Mouse (Mus musculus) liver, embryonic 11.5 days (tissue): ENCODE measurements around the gene Gpr108. TPM values are rescaled to one million over a fixed set of nuclear protein-coding genes. Genes with fewer than 3 reads are reported as not detected.

Experiments
- ATAC-seq: fragments of 200-750 bp; cut with Nextera tagmentation; replicated peaks from 2 replicates; pipeline ENCODE4 v1.8.0; 2017; ENCODE audit warnings: moderate number of reproducible peaks, mild to moderate bottlenecking, moderate TSS enrichment, moderate library complexity; ENCODE audit not compliant: low FRiP score
- DNase-seq: peaks from one replicate; pipeline ENCODE4 v3.0.0-alpha.2; 2017; ENCODE audit warnings: low spot score
- H3K27ac ChIP-seq: fragments of 300-500 bp; sonication (generic); 2 replicates; pipeline ENCODE4 v1.5.1; 2014; ENCODE audit warnings: mild to moderate bottlenecking, low read depth, low read length, control low read depth
- H3K27me3 ChIP-seq: fragments of 300-500 bp; sonication (generic); replicated peaks from 2 replicates; pipeline ENCODE4 v1.6.1; 2014; ENCODE audit warnings: low read length, mixed read lengths; ENCODE audit not compliant: control insufficient read depth, insufficient read depth
- H3K36me3 ChIP-seq: fragments of 300-500 bp; sonication (generic); 2 replicates; pipeline ENCODE4 v1.6.1; 2014; ENCODE audit warnings: mild to moderate bottlenecking, low read length, moderate library complexity, mixed read lengths; ENCODE audit not compliant: control insufficient read depth, insufficient read depth
- H3K4me1 ChIP-seq: fragments of 300-500 bp; sonication (generic); replicated peaks from 2 replicates; pipeline ENCODE4 v1.6.1; 2014; ENCODE audit warnings: low read length, mixed read lengths; ENCODE audit not compliant: control insufficient read depth, insufficient read depth
- H3K4me2 ChIP-seq: fragments of 300-500 bp; sonication (generic); 2 replicates; pipeline ENCODE4 v1.6.1; 2014; ENCODE audit warnings: mild to moderate bottlenecking, control low read depth, moderate library complexity
- H3K4me3 ChIP-seq: fragments of 300-500 bp; sonication (generic); 2 replicates; pipeline ENCODE4 v1.5.1; 2014; ENCODE audit warnings: low read depth, low read length, control low read depth
- H3K9ac ChIP-seq: fragments of 300-500 bp; sonication (generic); 2 replicates; pipeline ENCODE4 v1.6.1; 2014; ENCODE audit warnings: low read depth, low read length, control low read depth
- H3K9me3 ChIP-seq: fragments of 300-500 bp; sonication (generic); 2 replicates; pipeline ENCODE4 v1.6.1; 2016; ENCODE audit warnings: low read length, inconsistent platforms, mixed read lengths; ENCODE audit not compliant: control insufficient read depth
- WGBS: fragments of 180-500 bp; shearing (Covaris S2); extraction: QIAGEN DNeasy Blood & Tissue Kit; methylation state at CpG from one replicate; pipeline ENCODE4 v1.1.7; 2014; 5-methylcytosine and 5-hydroxymethylcytosine counted together
- polyA plus RNA-seq: library from polyadenylated mRNA; unstranded; fragments of >200 nt; fragmentation: Nextera tagmentation; extraction: Ambion mirVana; gene quantifications from 2 replicates; pipeline ENCODE4 v1.2.1, GENCODE M21; 2014

Gene Gpr108
- polyA plus RNA-seq, 1 experiment from 2014 or later, result 30.7 TPM

GRCm38 (mm10) chr17:57276634-57277121 lies 28.4 kb upstream of the Gpr108 start:
- peaks cover 23% of the 10 kb centered on the region for H3K27me3 ChIP-seq
- peak; percentile 59 for ATAC-seq
- under 1% methylated on average over 20 of the region's 20 CpGs for WGBS

GRCm38 (mm10) chr17:57275997-57276351 lies 27.7 kb upstream of the Gpr108 start:
- H3K4me3 ChIP-seq, result peak overlapping the region; percentile 51
- peak overlapping the region; percentile 89 for H3K4me2 ChIP-seq
- ATAC-seq, result no peak
- H3K27me3 ChIP-seq, result peaks cover 23% of the 10 kb centered on the region
- peaks cover 10% of the 10 kb centered on the region for H3K4me1 ChIP-seq
- H3K27ac ChIP-seq, result no peak overlapping the region
- H3K9me3 ChIP-seq, result no peaks in the 10 kb centered on the region
- WGBS, result 4% methylated on average over 13 of the region's 13 CpGs
- no peak for DNase-seq
- H3K36me3 ChIP-seq, result no peaks in the 10 kb centered on the region
- no peak overlapping the region for H3K9ac ChIP-seq

More at GRCm38 (mm10) chr17:57276634-57277121, 28.4 kb upstream of the Gpr108 start:
- H3K36me3 ChIP-seq, result no peaks in the 10 kb centered on the region
- peak; percentile 71 for DNase-seq
- peak overlapping the region; percentile 89 for H3K4me2 ChIP-seq
- no peaks in the 10 kb centered on the region for H3K9me3 ChIP-seq
- H3K4me1 ChIP-seq, result peaks cover 10% of the 10 kb centered on the region
- H3K9ac ChIP-seq, result peak overlapping the region; percentile 7; the same call in 1 of the 2 replicates
- no peak overlapping the region for H3K27ac ChIP-seq
- peak overlapping the region; percentile 51 for H3K4me3 ChIP-seq

GRCm38 (mm10) chr17:57275111-57275996 lies 27.1 kb upstream of the Gpr108 start:
- H3K27me3 ChIP-seq, result peaks cover 23% of the 10 kb centered on the region

GRCm38 (mm10) chr17:57274686-57275085 lies 26.4 kb upstream of the Gpr108 start:
- H3K27ac ChIP-seq, result no peak overlapping the region
- WGBS, result 6% methylated on average over 15 of the region's 15 CpGs
- ATAC-seq (no peak), DNase-seq (no peak)
- H3K36me3 ChIP-seq, result no peaks in the 10 kb centered on the region
- H3K4me1 ChIP-seq, result peaks cover 10% of the 10 kb centered on the region
- H3K9ac ChIP-seq, result peak overlapping the region; percentile 10; the same call in 1 of the 2 replicates
- no peaks in the 10 kb centered on the region for H3K9me3 ChIP-seq
- H3K27me3 ChIP-seq, result peaks cover 23% of the 10 kb centered on the region
- peak overlapping the region; percentile 89 for H3K4me2 ChIP-seq
- H3K4me3 ChIP-seq, result peak overlapping the region; percentile 51

More at GRCm38 (mm10) chr17:57275111-57275996, 27.1 kb upstream of the Gpr108 start:
- Histone ChIP-seq H3K36me3 (no peaks in the 10 kb centered on the region), H3K9me3 (no peaks in the 10 kb centered on the region), H3K4me1 (peaks cover 10% of the 10 kb centered on the region), H3K4me3 (peak overlapping the region; percentile 51), H3K27ac (no peak overlapping the region), H3K4me2 (peak overlapping the region; percentile 89), H3K9ac (peak overlapping the region; percentile 34; the same call in 1 of the 2 replicates)
- WGBS, result 1% methylated on average over 53 of the region's 53 CpGs
- ATAC-seq (peak; percentile 79), DNase-seq (peak; percentile 78)

- H3K27me3 ChIP-seq, result peaks cover 23% of the 10 kb centered on the region
Measured at GRCm38 (mm10) chr17:57273846-57274245, 25.6 kb upstream of the Gpr108 start.

GRCm38 (mm10) chr17:57271301-57271700 lies 23.1 kb upstream of the Gpr108 start:
- Histone ChIP-seq H3K27me3 (peaks cover 23% of the 10 kb centered on the region), H3K4me3 (no peak overlapping the region)
- 71% methylated on average over 8 of the region's 9 CpGs for WGBS

More at GRCm38 (mm10) chr17:57273846-57274245, 25.6 kb upstream of the Gpr108 start:
- Histone ChIP-seq H3K36me3 (no peaks in the 10 kb centered on the region), H3K4me1 (peaks cover 10% of the 10 kb centered on the region), H3K9ac (no peak overlapping the region), H3K27ac (no peak overlapping the region), H3K9me3 (no peaks in the 10 kb centered on the region), H3K4me3 (no peak overlapping the region), H3K4me2 (no peak overlapping the region)
- no peak for ATAC-seq
- 28% methylated on average over 7 of the region's 7 CpGs for WGBS
- DNase-seq, result no peak

GRCm38 (mm10) chr17:57267556-57268126 lies 19.4 kb upstream of the Gpr108 start:
- Histone ChIP-seq H3K4me1 (peaks cover 10% of the 10 kb centered on the region), H3K36me3 (peaks cover 3% of the 10 kb centered on the region; the same call in 1 of the 2 replicates), H3K9me3 (no peaks in the 10 kb centered on the region), H3K27ac (no peak overlapping the region), H3K4me2 (no peak overlapping the region), H3K27me3 (no peaks in the 10 kb centered on the region), H3K9ac (no peak overlapping the region), H3K4me3 (no peak overlapping the region)
- WGBS, result 79% methylated on average over 6 of the region's 6 CpGs
- no peak for DNase-seq
- no peak for ATAC-seq

More at GRCm38 (mm10) chr17:57271301-57271700, 23.1 kb upstream of the Gpr108 start:
- Histone ChIP-seq H3K27ac (no peak overlapping the region), H3K4me2 (no peak overlapping the region), H3K9ac (no peak overlapping the region), H3K4me1 (peaks cover 8% of the 10 kb centered on the region), H3K36me3 (no peaks in the 10 kb centered on the region), H3K9me3 (no peaks in the 10 kb centered on the region)
- no peak for DNase-seq
- no peak for ATAC-seq

GRCm38 (mm10) chr17:57264972-57265945 lies 17.0 kb upstream of the Gpr108 start:
- H3K4me3 ChIP-seq, result peak overlapping the region; percentile 12; the same call in 1 of the 2 replicates
- H3K4me1 ChIP-seq, result peaks cover 12% of the 10 kb centered on the region
- H3K27ac ChIP-seq, result no peak overlapping the region
- 31% methylated on average over 21 of the region's 22 CpGs for WGBS
- no peaks in the 10 kb centered on the region for H3K27me3 ChIP-seq
- H3K9ac ChIP-seq, result no peak overlapping the region
- ATAC-seq (peak; percentile 82), DNase-seq (no peak)
- H3K4me2 ChIP-seq, result peak overlapping the region; percentile 38
- H3K9me3 ChIP-seq, result no peaks in the 10 kb centered on the region
- H3K36me3 ChIP-seq, result peaks cover 9% of the 10 kb centered on the region; the same call in 1 of the 2 replicates
